Mouse (Mus musculus): ENCODE measurements around the gene Card6.

- no peak for TF ChIP-seq CTCF (IDR thresholded peaks at IDR 0.05; ENCODE audit: low read depth)
- no peak for TF ChIP-seq EP300 (optimal IDR thresholded peaks at IDR 0.05)
Observed at GRCm38 (mm10) chr15:5090131-5090530, 18.2 kb downstream of the Card6 start.
